Mouse (Mus musculus) brain, embryonic 14.5 days (tissue): Measurements from ENCODE around the gene Tmem237.

Experiments used
- CTCF ChIP-seq: fragments of 200-500 bp; IDR thresholded peaks from 2 replicates; pipeline ENCODE4 v1.5.1; 2012; ENCODE audit warnings: inconsistent platforms, mild to moderate bottlenecking, moderate library complexity, borderline replicate concordance; ENCODE audit not compliant: insufficient read depth, insufficient read length; ENCODE audit errors: extremely low read depth
- POLR2A ChIP-seq: fragments of 200-500 bp; IDR thresholded peaks from 2 replicates; pipeline ENCODE4 v1.6.1; 2012; ENCODE audit warnings: mild to moderate bottlenecking, inconsistent platforms, borderline replicate concordance; ENCODE audit not compliant: poor library complexity, insufficient read depth, insufficient read length, severe bottlenecking; ENCODE audit errors: extremely low read depth

DNA sequence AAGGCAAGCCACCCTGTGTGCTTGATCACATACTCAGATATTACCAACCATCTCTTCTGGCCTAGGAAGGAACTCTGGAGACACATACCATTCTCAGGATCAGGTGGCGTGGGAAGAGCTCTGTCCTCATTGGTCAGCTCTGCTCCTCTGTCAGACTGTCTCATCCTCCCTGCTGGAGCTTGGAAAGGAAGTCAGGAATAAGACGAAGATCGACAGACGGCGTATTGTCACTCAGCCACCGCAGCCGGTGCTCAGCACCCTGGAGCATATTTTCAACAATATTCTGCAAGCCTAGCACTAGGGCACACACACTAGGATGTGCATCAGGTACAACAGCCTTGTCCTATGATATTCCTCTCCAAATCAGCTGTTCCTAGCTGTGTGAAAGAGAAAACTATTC lies 38.3 kb upstream of the Tmem237 start:
- TF ChIP-seq POLR2A (no peak), CTCF (no peak)
